ENCODE assay signal across 12 mouse cellular contexts in genomic region chr9:49110476-49111220, GRCm38 (mm10). TPM values are rescaled to one million over a fixed set of nuclear protein-coding genes. Genes with fewer than 3 reads are reported as not detected.
DNase-seq lines count a peak whose midpoint lies in the region; ATAC-seq lines count a peak whose summit lies in the region.
"Had no signal": no experiment of that assay in that cellular context is flagged by ENCODE, and none has a peak within 500 bp of the region (broad histone marks: within the 10 kb centered on the region; RNA-seq: fewer than 3 reads in every experiment).

No protein-coding gene starts in this region.

- H3K36me3 ChIP-seq in stomach, embryonic 15.5 days, result no peaks in the 10 kb centered on the region
- H3K36me3 ChIP-seq: G1E; heart, embryonic 15.5 days; liver, embryonic 15.5 days had no signal

- no peak overlapping the region for H3K9ac ChIP-seq in stomach, embryonic 15.5 days
- H3K9ac ChIP-seq: heart, embryonic 15.5 days; liver, embryonic 15.5 days had no signal

- ATAC-seq in stomach, embryonic 15.5 days (ENCODE audit: insufficient read depth, low FRiP score, low read depth), result peak; percentile 63; the same call in 1 of the 2 replicates

- no peaks in the 10 kb centered on the region for H3K9me3 ChIP-seq in stomach, embryonic 15.5 days
- H3K9me3 ChIP-seq: G1E; heart, embryonic 15.5 days; liver, embryonic 15.5 days had no signal

- DNase-seq in kidney, adult 11 months, result peak; percentile 14
- no peak for DNase-seq in kidney, adult 18-20 months
- DNase-seq in embryo, embryonic 9.5 days (ENCODE audit: extremely low spot score), result peak; percentile 20
- peak; percentile 67 to 74 for DNase-seq in kidney, postnatal 4 days
- no peak for DNase-seq in urinary bladder, postnatal 10 days (ENCODE audit: low spot score)
- no peak for DNase-seq in thymus, postnatal 25 days
- no peak for DNase-seq in cerebellum, adult 9-10 months

- 32% methylated on average over 6 of the region's 6 CpGs for WGBS in stomach, embryonic 15.5 days

- peaks cover 14% of the 10 kb centered on the region; the same call in 1 of the 2 replicates for H3K4me1 ChIP-seq in stomach, embryonic 15.5 days
- H3K4me1 ChIP-seq: heart, embryonic 15.5 days; liver, embryonic 15.5 days had no signal

- H3K27ac ChIP-seq in stomach, embryonic 15.5 days, result peak overlapping the region; percentile 57; the same call in 1 of the 2 replicates
- H3K27ac ChIP-seq: heart, embryonic 15.5 days; liver, embryonic 15.5 days had no signal

- H3K27me3 ChIP-seq in stomach, embryonic 15.5 days (replicated peaks), result no peaks in the 10 kb centered on the region
- H3K27me3 ChIP-seq: heart, embryonic 15.5 days; liver, embryonic 15.5 days had no signal

- no peak overlapping the region for H3K4me3 ChIP-seq in stomach, embryonic 15.5 days (replicated peaks)
- H3K4me3 ChIP-seq: erythroblast, embryonic 14.5 days; heart, embryonic 15.5 days; liver, embryonic 15.5 days had no signal

- H3K4me2 ChIP-seq in stomach, embryonic 15.5 days, result no peak overlapping the region
- H3K4me2 ChIP-seq: heart, embryonic 15.5 days; liver, embryonic 15.5 days had no signal

RNA-seq across cellular contexts. Expression of gene Tmprss5, which starts 29.6 kb away (rescaled TPM):
- 3.6 and 4.2 TPM in 2 replicates for polyA plus RNA-seq in stomach, embryonic 15.5 days (2015; fragmentation: Nextera tagmentation; extraction: Ambion mirVana)
- polyA plus RNA-seq: erythroblast, embryonic 14.5 days; G1E; liver, embryonic 15.5 days had no signal

RNA-seq across cellular contexts. Expression of gene Zw10, which starts 55.2 kb away (rescaled TPM):
- polyA plus RNA-seq in stomach, embryonic 15.5 days (2015; fragmentation: Nextera tagmentation; extraction: Ambion mirVana), result 33.1 and 33.3 TPM in 2 replicates

Comparison
In these comparisons a context has a peak if more than half of its experiments do, and no peak if none do; other contexts are left out.
1. DNase-seq: peak in kidney, adult 11 months (single experiment), embryo, embryonic 9.5 days (single experiment) and kidney, postnatal 4 days (2 of 2); none in kidney, adult 18-20 months (single experiment), urinary bladder, postnatal 10 days (single experiment), thymus, postnatal 25 days (single experiment) and cerebellum, adult 9-10 months (single experiment).